Mouse (Mus musculus) T-helper 2 cell (primary cell): ENCODE data around the gene Sdad1.
"Not testable (repeated sequence)": the region's sequence is repeated elsewhere in the genome, so short reads cannot be mapped to it uniquely, and the experiment has no call there.

ENCODE experiments used
- in situ Hi-C: fragments of 300-600 bp; cut with MboI, MseI; formaldehyde crosslinking; loops from one replicate; pipeline ENCODE4 v1.15.1; 2025; ENCODE audit warnings: high pct_unique_total_duplicates

The Sdad1 gene

GRCm38 (mm10) chr5:92309681-92310511 lies at the start of gene Sdad1:
Sdad1 (minus strand) TSS chr5:92310479.
- in situ Hi-C loops, result loop anchor here (5.0 kb wide), 1 partner anchor 67 kb away; no protein-coding TSS in a partner anchor

GRCm38 (mm10) chr5:92358767-92359455 lies 48.6 kb upstream of the Sdad1 start:
- in situ Hi-C loops, result no loop called here

GRCm38 (mm10) chr5:92358033-92358432 lies 47.8 kb upstream of the Sdad1 start:
- in situ Hi-C loops, result no loop called here

GRCm38 (mm10) chr5:92353517-92353916 lies 43.2 kb upstream of the Sdad1 start:
- in situ Hi-C loops, result no loop called here

GRCm38 (mm10) chr5:92352716-92353115 lies 42.4 kb upstream of the Sdad1 start:
- in situ Hi-C loops, result not testable (repeated sequence)

GRCm38 (mm10) chr5:92349731-92350130 lies 39.5 kb upstream of the Sdad1 start:
- in situ Hi-C loops, result no loop called here

GRCm38 (mm10) chr5:92348794-92349413 lies 38.6 kb upstream of the Sdad1 start, which contains the start of gene Cxcl10:
Cxcl10 (minus strand) TSS chr5:92348889.
- in situ Hi-C loops, result no loop called here

- in situ Hi-C loops, result no loop called here
These were observed 34.7 kb upstream of the Sdad1 start for GRCm38 (mm10) chr5:92345006-92345405.

GRCm38 (mm10) chr5:92340606-92341005 lies 30.3 kb upstream of the Sdad1 start:
- in situ Hi-C loops, result no loop called here

- in situ Hi-C loops, result no loop called here
These were observed 26.5 kb upstream of the Sdad1 start for GRCm38 (mm10) chr5:92336743-92337142.

GRCm38 (mm10) chr5:92332359-92332840 lies 22.1 kb upstream of the Sdad1 start:
- in situ Hi-C loops, result no loop called here

GRCm38 (mm10) chr5:92331635-92332338 lies 21.5 kb upstream of the Sdad1 start, which contains the start of gene Art3:
Art3 (plus strand) TSS chr5:92331827.
- in situ Hi-C loops, result no loop called here

GRCm38 (mm10) chr5:92331122-92331521 lies 20.8 kb upstream of the Sdad1 start:
- in situ Hi-C loops, result no loop called here

- in situ Hi-C loops, result no loop called here
These were observed 17.6 kb upstream of the Sdad1 start, which contains the start of gene Cxcl9 for GRCm38 (mm10) chr5:92327929-92328328. Cxcl9 (minus strand) TSS chr5:92328079.

- in situ Hi-C loops, result no loop called here
These were observed 17.1 kb upstream of the Sdad1 start for GRCm38 (mm10) chr5:92327367-92327766.

- in situ Hi-C loops, result no loop called here
These were observed 13.0 kb upstream of the Sdad1 start for GRCm38 (mm10) chr5:92323264-92323663.

GRCm38 (mm10) chr5:92322612-92323011 lies 12.3 kb upstream of the Sdad1 start:
- in situ Hi-C loops, result no loop called here

- in situ Hi-C loops, result no loop called here
These were observed 11.5 kb upstream of the Sdad1 start for GRCm38 (mm10) chr5:92321631-92322400.

GRCm38 (mm10) chr5:92318596-92318995 lies 8.3 kb upstream of the Sdad1 start:
- in situ Hi-C loops, result no loop called here

GRCm38 (mm10) chr5:92318119-92318518 lies 7.8 kb upstream of the Sdad1 start:
- in situ Hi-C loops, result no loop called here
